Comparison of ENCODE assay signal across 14 mouse cellular contexts in genomic region chr11:74867181-74867580, GRCm38 (mm10). TPM values are rescaled to one million over a fixed set of nuclear protein-coding genes. Genes with fewer than 3 reads are reported as not detected.
DNase-seq lines count a peak whose midpoint lies in the region; ATAC-seq lines count a peak whose summit lies in the region.
"Had no signal": no experiment of that assay in that cellular context is flagged by ENCODE, and none has a peak within 500 bp of the region (broad histone marks: within the 10 kb centered on the region; RNA-seq: fewer than 3 reads in every experiment).

No protein-coding gene starts in this region.

- H3K27me3 ChIP-seq in kidney, embryonic 14.5 days (ENCODE audit: control insufficient read depth, insufficient read depth, low read length), result no peaks in the 10 kb centered on the region
- H3K27me3 ChIP-seq in midbrain, embryonic 15.5 days (replicated peaks), result no peaks in the 10 kb centered on the region
- H3K27me3 ChIP-seq: forebrain, embryonic 13.5 days; hindbrain, embryonic 15.5 days had no signal

- H3K9me3 ChIP-seq in kidney, embryonic 14.5 days (ENCODE audit: control insufficient read depth, low read length), result no peaks in the 10 kb centered on the region
- H3K9me3 ChIP-seq in midbrain, embryonic 15.5 days, result no peaks in the 10 kb centered on the region
- H3K9me3 ChIP-seq: forebrain, embryonic 13.5 days; G1E; hindbrain, embryonic 15.5 days; megakaryocyte, embryonic 14.5 days had no signal

- H3K9ac ChIP-seq in kidney, embryonic 14.5 days (ENCODE audit: low read depth, low read length), result no peak overlapping the region
- no peak overlapping the region for H3K9ac ChIP-seq in midbrain, embryonic 15.5 days
- H3K9ac ChIP-seq: forebrain, embryonic 13.5 days; hindbrain, embryonic 15.5 days had no signal

- no peak overlapping the region for H3K4me3 ChIP-seq in kidney, embryonic 14.5 days (ENCODE audit: low read length)
- H3K4me3 ChIP-seq in midbrain, embryonic 15.5 days, result no peak overlapping the region
- H3K4me3 ChIP-seq: forebrain, embryonic 13.5 days; hindbrain, embryonic 15.5 days; megakaryocyte, embryonic 14.5 days had no signal

- H3K27ac ChIP-seq in kidney, embryonic 14.5 days (ENCODE audit: low read depth, low read length), result no peak overlapping the region
- H3K27ac ChIP-seq in midbrain, embryonic 15.5 days, result no peak overlapping the region
- H3K27ac ChIP-seq: forebrain, embryonic 13.5 days; hindbrain, embryonic 15.5 days had no signal

- WGBS in kidney, embryonic 14.5 days, result 87% methylated on average over 2 of the region's 2 CpGs
- WGBS in midbrain, embryonic 15.5 days, result 90% methylated on average over 2 of the region's 2 CpGs

- ATAC-seq in kidney, embryonic 14.5 days (ENCODE audit: low FRiP score, low TSS enrichment), result no peak
- ATAC-seq in megakaryocyte-erythroid progenitor cell, adult 5-6 weeks (replicated peaks; ENCODE audit: low FRiP score, low TSS enrichment, poor library complexity, severe bottlenecking), result no peak
- ATAC-seq in midbrain, embryonic 15.5 days (replicated peaks), result no peak
- ATAC-seq: forebrain, embryonic 13.5 days had no signal

- DNase-seq in kidney, adult 9 months, result peak; percentile 87
- peak; percentile 83 for DNase-seq in adrenal gland, postnatal 10 days
- DNase-seq in cerebellum, adult 9-10 months, result peak; percentile 96
- DNase-seq in heart, postnatal 10 days, result peak; percentile 88 to 92
- DNase-seq in urinary bladder, adult 18-20 months (ENCODE audit: low spot score in 2 of 2), result no peak
- DNase-seq: retina, postnatal 1 day; thymus, postnatal 4 days had no signal

- no peak overlapping the region for H3K4me2 ChIP-seq in kidney, embryonic 14.5 days (replicated peaks; ENCODE audit: low read depth, low read length)
- no peak overlapping the region for H3K4me2 ChIP-seq in midbrain, embryonic 15.5 days
- H3K4me2 ChIP-seq: forebrain, embryonic 13.5 days; hindbrain, embryonic 15.5 days had no signal

- 0 out of 2 replicates have a peak, but pooled peaks cover 4% of the 10 kb centered on the region for H3K4me1 ChIP-seq in kidney, embryonic 14.5 days (ENCODE audit: control insufficient read depth, insufficient read depth, low read length)
- peaks cover 31% of the 10 kb centered on the region for H3K4me1 ChIP-seq in midbrain, embryonic 15.5 days

- intact Hi-C loops in heart, postnatal 10 days (cut with DNase I), result no loop called here

- no peaks in the 10 kb centered on the region for H3K36me3 ChIP-seq in kidney, embryonic 14.5 days (ENCODE audit: control insufficient read depth, insufficient read depth, low read length)
- H3K36me3 ChIP-seq in midbrain, embryonic 15.5 days (replicated peaks), result peaks cover 18% of the 10 kb centered on the region

RNA-seq across cellular contexts. Expression of gene Sgsm2, which starts 29.7 kb away (rescaled TPM):
- polyA plus RNA-seq in kidney, embryonic 14.5 days (2014; fragmentation: Nextera tagmentation; extraction: Ambion mirVana), result 4.4 and 5.7 TPM in 2 replicates
- total RNA-seq in adrenal gland, postnatal 10 days (2021), result 10 to 100 TPM; 18.3 to 25.3 TPM
- total RNA-seq in heart, postnatal 10 days (2021), result 10 to 100 TPM; 12.2 to 12.9 TPM
- total RNA-seq in megakaryocyte-erythroid progenitor cell, adult 5-6 weeks (2014; fragmentation: Nextera tagmentation), result 8.3 and 10.3 TPM in 2 replicates
- 3.1 and 10.1 TPM in 2 replicates for total RNA-seq in megakaryocyte-erythroid progenitor cell, adult 5-6 weeks (2017)
- polyA plus RNA-seq in midbrain, embryonic 15.5 days (2015; fragmentation: Nextera tagmentation; extraction: Ambion mirVana), result 31.2 and 33.9 TPM in 2 replicates

RNA-seq across cellular contexts. Expression of gene Tsr1, which starts 30.7 kb away (rescaled TPM):
- polyA plus RNA-seq in kidney, embryonic 14.5 days (2014; fragmentation: Nextera tagmentation; extraction: Ambion mirVana), result 41.7 and 54.8 TPM in 2 replicates
- total RNA-seq in adrenal gland, postnatal 10 days (2021), result 10 to 100 TPM; 34.6 to 39.2 TPM
- total RNA-seq in heart, postnatal 10 days (2021), result 10 to 100 TPM; 17.1 to 20.1 TPM
- 80.0 and 80.7 TPM in 2 replicates for total RNA-seq in megakaryocyte-erythroid progenitor cell, adult 5-6 weeks (2014; fragmentation: Nextera tagmentation)
- total RNA-seq in megakaryocyte-erythroid progenitor cell, adult 5-6 weeks (2017), result 139 and 154 TPM in 2 replicates
- polyA plus RNA-seq in midbrain, embryonic 15.5 days (2015; fragmentation: Nextera tagmentation; extraction: Ambion mirVana), result 26.3 and 28.6 TPM in 2 replicates

RNA-seq across cellular contexts. Expression of gene Mnt, which starts 36.5 kb away (rescaled TPM):
- 4.9 and 6.6 TPM in 2 replicates for polyA plus RNA-seq in kidney, embryonic 14.5 days (2014; fragmentation: Nextera tagmentation; extraction: Ambion mirVana)
- 10 to 100 TPM; 19.1 to 20.6 TPM for total RNA-seq in adrenal gland, postnatal 10 days (2021)
- 10 to 100 TPM; 12.1 to 14.6 TPM for total RNA-seq in heart, postnatal 10 days (2021)
- total RNA-seq in megakaryocyte-erythroid progenitor cell, adult 5-6 weeks (2014; fragmentation: Nextera tagmentation), result 9.1 and 17.1 TPM in 2 replicates
- total RNA-seq in megakaryocyte-erythroid progenitor cell, adult 5-6 weeks (2017), result 2.6 and 3.6 TPM in 2 replicates
- 9.9 and 10.2 TPM in 2 replicates for polyA plus RNA-seq in midbrain, embryonic 15.5 days (2015; fragmentation: Nextera tagmentation; extraction: Ambion mirVana)

RNA-seq across cellular contexts. Expression of gene Smg6, which starts 58.4 kb away (rescaled TPM):
- 12.8 and 19.8 TPM in 2 replicates for polyA plus RNA-seq in kidney, embryonic 14.5 days (2014; fragmentation: Nextera tagmentation; extraction: Ambion mirVana)
- 10 to 100 TPM; 20.1 to 27.5 TPM for total RNA-seq in adrenal gland, postnatal 10 days (2021)
- total RNA-seq in heart, postnatal 10 days (2021), result 10 to 100 TPM; 24.1 to 25.3 TPM
- 39.9 and 41.6 TPM in 2 replicates for total RNA-seq in megakaryocyte-erythroid progenitor cell, adult 5-6 weeks (2014; fragmentation: Nextera tagmentation)
- total RNA-seq in megakaryocyte-erythroid progenitor cell, adult 5-6 weeks (2017), result 41.3 and 49.0 TPM in 2 replicates
- polyA plus RNA-seq in midbrain, embryonic 15.5 days (2015; fragmentation: Nextera tagmentation; extraction: Ambion mirVana), result 16.0 and 17.1 TPM in 2 replicates

RNA-seq across cellular contexts. Expression of gene Srr, which starts 58.6 kb away (rescaled TPM):
- 13.0 and 24.0 TPM in 2 replicates for polyA plus RNA-seq in kidney, embryonic 14.5 days (2014; fragmentation: Nextera tagmentation; extraction: Ambion mirVana)
- 10 to 100 TPM; 46.4 to 52.7 TPM for total RNA-seq in adrenal gland, postnatal 10 days (2021)
- 10 to 100 TPM; 33.2 to 34.5 TPM for total RNA-seq in heart, postnatal 10 days (2021)
- total RNA-seq in megakaryocyte-erythroid progenitor cell, adult 5-6 weeks (2014; fragmentation: Nextera tagmentation), result 6.9 and 9.7 TPM in 2 replicates
- 4.9 and 7.4 TPM in 2 replicates for total RNA-seq in megakaryocyte-erythroid progenitor cell, adult 5-6 weeks (2017)
- 38.6 and 40.4 TPM in 2 replicates for polyA plus RNA-seq in midbrain, embryonic 15.5 days (2015; fragmentation: Nextera tagmentation; extraction: Ambion mirVana)

Comparison
In these comparisons a context has a peak if more than half of its experiments do, and no peak if none do; other contexts are left out.
1. DNase-seq: peak in kidney, adult 9 months (single experiment), adrenal gland, postnatal 10 days (single experiment), cerebellum, adult 9-10 months (single experiment) and heart, postnatal 10 days (2 of 2); none in urinary bladder, adult 18-20 months (0 of 2).